Mouse (Mus musculus): ENCODE measurements around the gene Kdm4d.
"Not testable (repeated sequence)": the region's sequence is repeated elsewhere in the genome, so short reads cannot be mapped to it uniquely, and the experiment has no call there.

Gene Kdm4d

DNA sequence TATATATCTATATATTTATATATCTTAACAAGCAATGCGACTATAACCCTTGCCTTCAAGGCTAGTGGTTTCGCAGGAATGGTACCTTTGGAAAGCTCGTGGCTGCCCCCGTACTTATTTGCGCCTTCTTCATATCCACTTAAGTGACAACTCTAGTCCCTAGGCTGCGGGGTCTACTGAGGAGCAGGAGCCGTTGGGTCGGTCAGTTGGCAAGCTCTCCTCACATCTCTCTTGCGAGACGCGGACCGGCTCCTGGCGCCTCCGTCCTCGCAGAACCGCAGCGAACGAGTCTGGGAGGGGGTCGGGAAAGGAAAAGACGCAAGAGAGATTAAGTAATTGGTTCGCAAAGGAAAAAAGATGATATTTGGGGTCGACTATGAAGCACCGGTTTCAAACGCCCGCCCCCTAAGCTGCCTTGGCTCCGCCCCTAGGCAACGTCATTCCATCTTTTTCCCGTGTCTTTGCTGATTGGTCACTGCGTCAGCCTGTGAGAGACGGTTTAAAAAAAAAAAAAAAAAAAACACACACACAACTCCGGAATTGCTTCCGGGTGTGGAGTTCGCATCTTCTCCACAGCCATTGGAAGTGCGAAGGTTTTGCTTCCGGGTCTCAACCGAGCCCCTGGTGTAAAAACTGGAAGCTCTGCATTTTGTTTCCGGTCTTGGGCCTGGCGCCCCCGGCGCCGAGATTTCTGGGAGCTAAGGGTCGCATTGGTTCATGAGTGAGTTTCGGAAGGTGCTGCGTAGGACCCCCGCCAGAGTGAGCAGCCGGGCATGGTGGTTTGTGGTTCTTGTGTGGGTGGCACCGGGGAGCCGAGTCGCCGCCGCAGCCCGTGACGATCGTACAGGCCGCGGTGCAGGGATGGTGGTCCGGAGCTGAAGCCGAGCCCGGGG is at the start of gene Kdm4d, which contains the start of gene Cwc15:
TSS of gene Kdm4d (minus strand) at position 460 of the 893 bp plus-strand sequence.
TSS of gene Cwc15 (plus strand) at position 595 of the 893 bp plus-strand sequence.
- DNase-seq (ENCODE audit: low read depth), result peak; percentile 99

DNA sequence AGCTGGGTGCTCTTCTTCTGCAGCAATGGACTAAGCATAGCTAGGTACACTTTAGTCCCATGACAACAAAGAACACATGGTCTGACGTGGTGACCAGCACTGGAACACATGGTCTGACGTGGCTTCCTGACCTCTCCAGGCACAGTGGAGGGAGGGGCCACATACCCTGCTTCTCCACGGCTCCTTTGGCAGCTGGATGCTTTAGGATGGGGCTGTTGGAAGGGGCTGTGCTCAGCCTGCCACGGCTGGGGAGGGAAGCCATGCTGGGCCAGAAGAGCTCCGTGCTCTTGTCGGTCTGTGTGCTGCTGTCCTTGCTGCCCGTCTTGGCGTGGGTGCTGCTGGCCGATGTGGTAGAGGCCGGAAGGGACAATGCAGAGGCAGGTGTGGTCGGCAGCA is 48.1 kb upstream of the Kdm4d start:
- no peak for DNase-seq (ENCODE audit: low read depth)

DNA sequence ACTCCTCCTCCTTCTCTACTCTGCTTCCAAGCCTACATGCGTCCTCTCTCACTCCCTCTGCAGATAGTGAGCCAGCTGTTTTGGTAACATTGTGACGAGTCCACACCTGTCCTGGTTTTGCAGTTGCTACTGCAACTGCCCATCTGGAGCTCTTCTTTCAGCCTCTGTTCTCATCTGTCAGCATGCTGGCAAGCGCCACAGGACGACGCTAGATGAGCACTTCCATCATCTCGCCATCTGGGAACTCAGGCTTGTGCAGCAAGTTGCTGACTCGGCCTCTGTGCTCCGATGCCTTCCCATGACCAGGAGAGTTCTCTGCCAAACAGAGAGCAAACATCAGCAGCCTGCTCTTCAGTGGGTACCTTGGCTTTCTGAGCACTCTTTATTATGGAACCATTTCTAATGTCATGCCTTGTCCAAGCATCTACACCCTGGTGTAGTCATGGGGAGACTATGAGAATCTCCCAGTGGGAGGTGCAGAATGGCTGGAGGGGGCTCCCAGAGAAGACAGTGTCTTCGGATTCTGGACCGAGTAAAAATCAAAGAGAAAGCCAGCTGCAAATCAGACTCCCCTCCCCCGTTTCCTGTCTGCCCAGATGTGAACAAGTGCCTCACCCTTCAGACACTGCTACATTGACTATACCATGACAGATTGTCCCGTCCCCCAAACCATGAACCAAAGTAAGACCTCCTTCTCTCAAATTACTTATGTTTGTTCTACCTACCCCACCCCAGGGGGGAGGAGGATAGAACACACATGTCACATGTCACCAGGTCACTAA is 47.5 kb upstream of the Kdm4d start:
- peak; percentile 36 for DNase-seq (ENCODE audit: low read depth)

DNA sequence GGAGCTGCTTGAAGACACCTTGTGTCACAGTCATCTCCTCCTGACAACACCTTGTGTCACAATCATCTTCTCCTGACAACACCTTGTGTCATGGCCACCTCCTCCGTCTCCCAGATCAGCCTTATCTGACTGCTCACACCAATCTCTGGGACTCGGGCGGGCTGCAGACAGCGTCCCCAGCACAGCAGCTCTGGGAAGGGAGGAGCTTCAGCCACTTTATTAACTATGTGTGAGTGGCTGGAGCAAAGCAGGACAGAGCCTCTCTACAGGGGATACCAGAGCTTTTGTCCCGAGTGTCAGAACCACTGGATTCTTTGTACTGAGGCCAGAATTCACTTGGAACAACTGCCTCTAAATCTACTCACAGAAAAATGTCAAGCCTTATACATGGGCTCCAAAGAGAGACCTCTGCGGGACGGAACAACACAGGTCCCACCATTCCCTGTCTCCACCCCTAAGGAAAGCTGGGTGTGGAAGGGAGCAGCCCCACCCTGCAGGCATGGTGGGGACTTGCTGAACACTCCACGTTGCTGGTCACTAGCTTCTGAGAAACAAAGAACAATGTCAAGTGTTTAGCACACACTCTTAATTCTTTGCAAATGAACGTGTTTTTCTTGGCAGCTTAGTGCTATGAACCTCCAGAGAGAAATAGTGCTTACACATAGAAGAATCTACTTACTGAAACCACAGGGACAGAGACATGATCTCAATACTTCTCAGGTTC is 43.9 kb upstream of the Kdm4d start:
- no peak for DNase-seq (ENCODE audit: low read depth)

DNA sequence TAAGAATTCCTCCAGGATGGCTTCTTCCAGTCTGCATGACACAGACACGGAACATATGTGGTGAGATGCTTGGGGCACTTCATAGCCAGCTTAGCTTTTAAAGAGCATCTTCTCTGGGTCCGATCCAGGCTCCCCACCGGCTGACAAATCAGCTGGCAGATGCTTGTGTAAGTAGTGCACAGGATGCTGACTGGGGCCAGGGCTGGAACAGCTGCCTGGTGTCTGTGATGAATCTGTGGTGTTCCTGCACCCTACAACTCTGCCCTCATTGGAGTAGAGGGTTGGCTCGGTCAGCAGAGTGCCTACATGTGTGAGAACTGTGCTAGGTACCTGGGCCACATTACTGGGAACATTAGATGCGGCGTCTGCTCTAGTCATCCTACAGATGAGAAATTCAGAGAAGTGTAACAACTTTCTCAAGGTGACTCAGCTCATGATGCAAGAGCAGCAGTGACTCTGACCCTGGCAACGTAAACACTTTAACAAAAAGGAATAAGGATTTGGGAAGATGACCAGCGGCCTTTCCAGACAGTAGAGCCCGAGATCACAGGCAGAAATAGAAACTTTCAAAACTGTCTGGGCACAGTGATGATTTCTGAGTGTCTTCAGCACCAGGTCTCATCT is 34.7 kb upstream of the Kdm4d start:
- no peak for DNase-seq (ENCODE audit: low read depth)

DNA sequence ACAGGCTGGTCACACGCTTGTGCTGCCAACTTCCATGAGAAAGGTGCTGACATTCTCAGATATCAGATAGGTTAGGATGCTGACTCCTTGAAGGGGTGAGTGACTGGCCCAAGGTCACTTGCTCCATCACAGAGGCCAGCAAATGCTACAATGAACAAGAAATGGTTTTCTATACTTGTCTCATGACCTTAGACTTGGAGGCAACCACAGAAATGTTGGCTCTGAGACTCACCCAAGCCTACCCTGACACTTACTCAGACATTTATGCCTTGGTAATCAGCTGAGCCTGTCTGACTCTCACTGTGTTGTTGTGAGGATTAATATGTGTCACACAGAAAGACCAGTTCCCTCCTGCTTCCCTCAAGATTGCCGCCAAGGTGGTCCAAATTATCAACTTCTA is 33.4 kb upstream of the Kdm4d start:
- DNase-seq (ENCODE audit: low read depth), result no peak

DNA sequence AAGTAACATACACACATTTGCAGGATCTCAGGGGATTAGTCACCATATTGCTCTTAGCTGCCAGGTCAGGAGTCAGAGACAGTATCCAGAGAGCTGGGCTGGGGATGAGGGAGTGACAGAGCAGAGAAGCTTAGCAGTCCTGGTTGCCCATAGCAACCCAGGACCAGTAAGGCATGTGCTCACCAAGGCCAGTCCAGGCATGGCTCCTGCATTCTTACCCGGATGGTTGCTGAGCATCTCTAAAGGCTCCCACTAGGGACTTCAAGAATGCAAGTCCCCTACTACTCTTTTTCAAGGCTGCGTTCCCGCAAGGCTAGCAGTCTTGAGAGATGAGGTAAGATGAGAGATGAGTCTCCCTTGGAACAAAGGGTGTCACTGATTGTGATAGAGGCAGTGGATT is 32.0 kb upstream of the Kdm4d start:
- DNase-seq (ENCODE audit: low read depth), result no peak

DNA sequence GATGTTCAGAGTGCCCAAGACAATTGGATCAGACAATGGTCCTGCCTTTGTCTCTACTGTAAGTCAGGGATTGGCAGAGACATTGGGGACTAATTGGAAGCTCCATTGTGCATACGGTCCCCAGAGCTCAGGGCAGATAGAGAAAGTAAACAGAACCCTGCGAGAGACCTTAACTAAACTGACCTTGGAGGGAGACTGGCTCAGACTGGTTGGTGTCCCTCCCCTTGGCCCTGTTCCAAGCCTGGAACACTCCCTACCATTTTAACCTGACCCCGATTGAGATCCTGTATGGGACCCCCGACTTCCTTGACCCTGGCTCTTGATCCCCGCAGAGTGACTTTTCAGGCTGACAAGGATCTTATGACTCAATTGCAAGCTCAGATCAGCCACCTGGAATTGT is 29.7 kb upstream of the Kdm4d start:
- DNase-seq (ENCODE audit: low read depth), result no peak

DNA sequence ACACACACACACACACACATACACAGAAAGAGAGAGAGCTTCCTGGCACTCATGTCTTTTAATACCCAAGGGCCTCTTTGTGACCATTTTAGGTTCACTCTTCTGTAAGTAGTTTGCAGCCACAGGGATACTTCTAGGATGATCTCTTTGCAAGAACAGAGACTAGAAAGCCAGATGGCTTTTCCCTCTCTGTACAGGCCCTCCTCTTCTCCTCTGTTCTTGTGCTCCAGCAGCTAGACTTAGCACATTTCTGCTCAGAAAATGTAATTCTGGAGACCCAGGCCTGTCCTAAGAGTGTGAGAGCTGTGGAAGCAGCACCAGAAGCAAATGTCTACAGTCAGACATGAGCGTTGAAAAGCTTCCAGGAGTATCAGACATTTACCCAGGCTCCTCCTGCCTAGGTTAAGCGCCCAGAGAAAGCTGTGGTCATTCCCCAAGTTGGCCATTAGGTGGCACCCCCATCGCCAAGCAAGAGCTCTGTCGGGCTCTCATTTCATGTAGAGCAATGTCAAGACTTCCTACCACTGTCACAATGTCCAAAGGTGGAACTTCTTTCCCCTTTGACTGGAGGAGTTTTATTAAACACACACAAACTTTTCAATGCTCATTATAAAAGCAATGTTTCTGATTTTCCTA is 23.2 kb upstream of the Kdm4d start:
- peak; percentile 83 for DNase-seq (ENCODE audit: low read depth)

DNA sequence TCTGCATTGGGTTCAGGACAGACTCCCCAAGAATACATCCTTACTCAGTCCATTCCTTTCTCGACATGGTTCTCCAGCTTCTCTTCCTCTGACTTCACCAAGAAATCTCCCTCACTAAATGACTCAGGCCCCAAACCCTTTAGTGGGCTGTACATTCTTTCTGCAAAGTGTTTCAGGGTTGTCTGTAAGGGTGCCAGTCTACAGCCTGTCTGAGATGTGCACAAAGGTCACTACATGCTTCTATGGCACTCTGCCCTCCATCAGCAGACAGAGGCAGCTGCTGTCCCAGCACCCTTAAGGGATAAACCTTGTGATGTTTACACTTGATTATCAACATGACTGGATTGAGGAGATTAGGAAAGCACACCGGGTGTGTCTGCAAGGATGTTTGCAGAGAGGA is 21.4 kb upstream of the Kdm4d start:
- DNase-seq (ENCODE audit: low read depth), result no peak

DNA sequence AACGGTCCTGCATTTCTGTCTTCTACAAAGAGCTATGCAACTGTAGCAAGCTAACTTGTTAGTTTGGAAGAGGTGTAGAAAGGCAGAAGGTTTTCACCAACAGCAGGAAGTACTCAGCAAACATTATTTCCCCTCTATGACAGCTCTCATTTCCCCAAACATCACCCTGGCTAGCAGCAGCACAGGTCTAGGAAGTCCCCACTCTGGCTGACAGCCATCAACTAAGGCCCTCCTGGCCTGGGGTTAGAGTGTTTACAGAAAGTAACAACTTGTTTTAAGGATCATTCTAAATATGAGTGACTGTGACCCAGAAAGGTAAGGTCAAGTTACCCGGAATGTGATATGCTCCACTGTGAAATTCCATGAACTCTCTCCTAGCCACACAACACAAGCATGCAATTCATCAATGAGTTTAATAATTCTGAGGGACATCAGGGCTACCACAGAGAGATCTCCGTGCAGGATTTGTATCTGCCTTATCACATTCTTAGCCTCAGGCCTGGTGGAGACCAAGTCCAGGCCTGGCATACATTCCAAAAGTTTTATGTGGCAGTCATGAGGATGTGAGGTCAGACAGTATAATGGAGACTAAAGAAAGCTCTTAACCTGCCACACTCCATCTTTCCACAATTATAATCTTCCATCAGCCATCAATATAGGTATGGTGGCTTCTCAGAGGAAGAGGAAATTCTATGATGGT is 20.8 kb upstream of the Kdm4d start:
- DNase-seq (ENCODE audit: low read depth), result no peak

DNA sequence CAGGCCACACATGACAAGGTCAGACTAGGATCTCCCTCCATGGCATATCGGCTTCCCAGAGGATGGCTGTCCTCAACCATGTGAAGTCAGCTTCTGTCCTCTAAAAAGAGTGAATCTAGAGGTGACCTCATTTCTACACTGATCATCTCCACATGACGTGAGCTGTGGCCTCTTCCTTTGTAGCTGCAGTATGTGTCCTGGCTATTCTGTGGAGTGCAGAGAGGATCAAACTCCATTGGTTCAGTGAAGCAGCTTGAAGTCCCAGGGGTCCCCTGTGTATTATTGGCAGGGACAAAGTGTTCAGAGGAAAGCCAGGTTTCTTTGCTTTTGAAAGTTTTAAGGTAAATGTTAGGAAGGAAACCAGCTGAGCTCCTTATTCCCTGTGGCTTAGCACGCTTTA is 17.8 kb upstream of the Kdm4d start:
- DNase-seq (ENCODE audit: low read depth), result no peak

DNA sequence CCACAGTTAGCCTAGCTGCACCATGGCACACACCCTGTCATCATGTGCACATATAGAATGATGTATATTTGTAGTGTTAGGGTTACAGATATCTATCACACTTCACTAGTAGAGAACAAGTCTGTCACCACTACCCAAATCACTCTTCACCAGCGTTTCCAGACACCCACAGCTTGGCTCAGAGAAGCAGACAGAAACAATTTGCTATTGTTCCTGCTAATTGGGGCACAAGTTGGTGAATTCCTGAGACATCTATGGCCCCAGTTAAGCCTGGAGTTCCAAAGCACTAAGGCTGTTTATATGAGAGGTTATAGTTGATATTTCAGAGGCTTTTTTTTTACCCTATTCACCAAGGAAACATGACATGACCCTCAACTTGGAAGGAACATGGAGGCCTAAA is 17.0 kb upstream of the Kdm4d start:
- DNase-seq (ENCODE audit: low read depth), result no peak

DNA sequence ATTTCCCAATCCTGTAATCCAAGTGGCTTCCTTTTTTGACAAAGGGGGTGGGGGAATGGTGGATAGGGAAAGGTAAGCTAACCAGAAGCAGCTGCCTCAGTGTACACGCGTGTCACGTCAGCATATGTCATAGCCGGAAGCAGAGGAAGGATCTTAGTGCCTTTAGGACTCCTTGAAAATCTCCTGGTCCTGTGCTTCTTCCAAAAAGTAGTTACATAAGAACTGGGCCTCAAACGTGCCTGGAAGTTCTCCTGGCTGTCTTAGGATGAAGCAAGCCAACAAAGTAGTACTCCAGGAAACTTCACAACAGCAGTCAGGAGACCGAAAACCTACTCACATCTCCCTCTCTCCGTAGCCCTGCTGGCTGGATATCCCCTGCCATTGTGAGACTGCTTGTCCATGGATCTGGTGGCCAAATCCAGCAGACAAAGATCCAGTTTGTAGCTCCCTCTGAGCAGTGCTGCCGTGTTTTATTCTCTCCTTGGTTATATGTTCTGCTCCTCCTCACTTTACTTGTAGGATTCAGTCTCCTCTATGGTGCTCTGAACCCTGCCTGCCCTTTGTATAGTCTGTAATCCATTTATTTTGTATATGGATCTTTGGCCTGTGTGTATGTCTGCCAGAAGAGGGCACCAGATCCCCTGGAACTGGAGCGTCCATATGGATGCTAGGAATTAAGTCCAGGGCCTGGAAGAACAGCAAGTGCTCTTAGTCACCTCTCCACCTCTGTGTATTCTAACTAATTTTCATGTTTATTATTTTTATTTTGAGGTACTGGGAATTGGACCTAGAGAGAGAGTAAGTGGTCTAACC is 12.6 kb upstream of the Kdm4d start:
- no peak for DNase-seq (ENCODE audit: low read depth)

DNA sequence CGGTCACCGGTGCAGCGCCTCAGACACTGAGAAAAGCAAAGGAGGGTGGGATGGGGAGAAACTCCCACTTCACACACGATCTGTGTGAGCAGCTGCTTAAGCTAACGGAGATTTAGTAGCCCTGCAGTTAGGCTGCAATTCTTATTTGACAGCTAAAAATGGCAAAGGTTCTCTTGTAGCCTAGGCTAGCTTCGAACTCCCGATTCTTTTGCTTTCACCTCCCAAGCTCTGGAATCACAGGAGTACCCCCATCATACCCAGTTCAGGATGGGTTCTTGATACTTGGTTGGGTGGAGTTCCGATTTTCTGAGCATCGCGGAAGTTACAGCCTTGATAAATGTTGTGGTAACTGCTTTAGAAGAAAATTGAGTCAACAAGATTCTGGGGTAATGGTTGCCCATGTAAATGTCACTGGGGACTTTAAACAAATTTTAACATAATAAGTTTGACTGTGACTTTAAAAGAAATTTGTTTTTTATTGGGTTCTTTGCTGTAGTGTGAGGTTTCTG is 688 bp upstream of the Kdm4d start:
- DNase-seq (ENCODE audit: low read depth), result peak; percentile 78

DNA sequence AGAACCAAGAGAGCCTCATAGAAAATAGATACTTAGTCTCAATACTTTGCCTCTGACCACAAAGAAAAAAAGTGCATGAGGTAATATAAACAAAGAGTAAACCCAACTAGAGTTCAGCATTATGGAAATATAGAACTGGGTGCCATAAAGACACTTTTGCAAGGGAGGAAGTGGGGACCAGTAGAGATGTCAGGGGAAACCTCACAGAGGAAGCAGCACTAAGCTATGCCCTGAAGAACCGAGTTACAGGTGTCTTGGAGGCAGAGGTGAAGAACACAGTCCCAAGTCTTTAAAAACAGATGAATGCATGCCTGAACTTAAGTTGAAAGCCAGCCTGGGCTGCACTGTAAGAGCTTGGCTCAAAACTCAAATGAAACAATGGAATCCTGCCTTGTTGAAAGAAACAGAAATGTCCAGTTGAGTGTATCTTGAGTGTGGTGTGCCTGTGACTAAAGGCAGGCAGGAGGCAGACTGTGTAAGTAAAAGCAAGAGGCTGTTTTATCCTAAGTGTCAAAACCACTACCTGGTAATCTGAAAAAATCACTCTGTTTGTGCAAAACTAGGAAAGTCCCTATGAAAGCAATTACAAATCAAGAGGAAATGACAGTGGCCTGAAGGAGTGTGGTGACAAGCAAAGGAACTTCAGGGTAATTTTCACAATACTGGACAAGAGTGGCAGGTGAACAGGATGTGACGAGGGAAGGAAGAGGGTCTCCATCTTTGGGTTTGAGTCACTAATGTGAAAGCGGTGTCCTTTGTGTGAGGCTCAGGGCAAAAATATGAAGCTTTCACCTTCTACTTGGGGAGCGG is 1.2 kb downstream of the Kdm4d start:
- DNase-seq (ENCODE audit: low read depth), result peak; percentile 93

DNA sequence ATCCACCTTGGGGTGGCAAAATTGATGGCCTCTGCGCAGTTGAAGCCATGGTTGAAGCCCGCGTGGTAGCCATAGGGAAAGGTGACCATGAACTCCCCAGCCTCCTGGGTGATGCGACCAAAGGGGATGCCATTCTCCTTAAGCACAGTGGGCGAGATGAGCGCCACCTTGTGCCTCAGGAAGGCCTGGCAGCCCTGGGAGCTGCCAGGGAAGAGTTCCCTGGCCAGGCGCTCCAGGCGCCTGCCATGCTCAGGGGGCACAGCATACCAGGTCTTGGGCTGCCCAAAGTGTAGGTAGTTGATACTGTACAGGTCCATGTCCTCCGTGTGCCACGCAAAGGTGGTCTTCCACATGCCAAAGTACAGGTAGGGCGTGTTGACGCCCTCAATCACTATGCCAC is 36.6 kb downstream of the Kdm4d start:
- DNase-seq (ENCODE audit: low read depth), result not testable (repeated sequence)

DNA sequence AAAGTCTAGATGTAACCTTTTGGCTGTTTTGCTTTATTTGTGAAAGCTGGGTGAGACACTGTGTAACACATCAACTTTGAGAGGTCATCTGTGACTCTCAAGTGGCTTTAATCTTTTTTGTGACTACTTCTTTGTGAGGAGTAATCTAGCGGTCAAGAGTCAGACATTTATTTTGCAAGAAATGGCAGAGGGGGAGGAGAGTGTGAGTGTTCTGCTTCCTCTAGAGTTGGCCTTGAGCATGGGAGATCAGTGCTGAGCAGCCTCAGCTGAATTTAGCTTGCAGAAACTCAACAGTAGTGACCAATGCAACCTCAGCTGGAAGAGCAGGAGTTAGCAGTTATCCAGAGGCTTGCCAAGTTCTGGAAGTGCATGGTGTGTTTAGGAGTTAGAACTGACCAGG is 37.7 kb downstream of the Kdm4d start:
- not testable (repeated sequence) for DNase-seq (ENCODE audit: low read depth)

DNA sequence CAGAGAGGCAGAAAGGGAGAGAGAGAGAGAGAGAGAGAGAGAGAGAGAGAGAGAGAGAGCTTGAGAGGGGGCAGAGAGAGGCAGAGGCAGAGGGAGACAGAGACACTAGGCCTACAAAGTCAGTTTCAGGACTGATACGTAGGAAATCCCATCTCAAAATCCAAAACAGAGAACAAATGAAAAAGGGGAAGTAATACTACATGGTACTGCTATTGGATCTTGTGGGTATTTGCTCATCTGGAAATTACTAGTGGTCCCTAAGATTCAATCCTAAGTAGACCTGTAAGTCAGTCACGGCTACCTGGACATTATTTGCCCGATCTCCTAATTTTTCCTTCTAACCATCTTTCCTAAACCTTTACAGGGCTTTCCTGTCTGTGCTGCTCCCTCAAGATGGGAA is 44.0 kb downstream of the Kdm4d start:
- DNase-seq (ENCODE audit: low read depth), result no peak

All from induced T-regulatory cell, adult 2 months (primary cell).